Mouse (Mus musculus) kidney, postnatal 25 days (tissue): ENCODE measurements around the gene Tapbpl.
A peak's percentile ranks its signal among the peaks of the same experiment; 100 is the strongest.
"Not testable (repeated sequence)": the region's sequence is repeated elsewhere in the genome, so short reads cannot be mapped to it uniquely, and the experiment has no call there.

Experiments
- DNase-seq, 2 experiments: peaks; one replicate each; pipeline ENCODE4 v3.0.0; 2021; ENCODE audit warnings: mixed read lengths in 2 of 2

Tapbpl gene

GRCm38 (mm10) chr6:125231117-125232044 lies at the start of gene Tapbpl:
Gene Tapbpl (minus strand): TSS chr6:125231860.
- peak; percentile 70 to 76 for DNase-seq

DNA sequence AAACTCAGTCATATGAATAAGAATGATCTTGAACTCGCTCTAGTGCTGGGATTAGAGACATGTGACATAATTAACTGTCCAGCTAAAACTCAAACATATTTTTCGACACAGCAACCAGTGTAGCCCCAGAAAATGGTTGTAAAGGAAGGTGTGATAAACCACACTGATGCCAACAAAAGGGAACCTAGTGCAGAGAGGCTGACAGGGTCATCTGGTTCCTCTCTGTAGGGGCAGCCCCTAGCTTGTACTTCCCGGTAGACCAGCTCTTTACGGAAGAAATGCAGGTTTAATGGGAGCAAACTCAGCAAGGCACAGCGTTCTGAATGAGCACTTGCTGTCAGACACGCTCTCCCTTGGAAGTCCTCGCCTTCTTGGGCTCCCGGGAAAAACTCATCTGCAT lies 48.1 kb upstream of the Tapbpl start:
- no peak for DNase-seq

GRCm38 (mm10) chr6:125274841-125275563 lies 43.3 kb upstream of the Tapbpl start:
- DNase-seq: peak; percentile 72 to 77

- DNase-seq: no peak
Observed at GRCm38 (mm10) chr6:125272228-125272785, 40.6 kb upstream of the Tapbpl start.

- peak; percentile 98 for DNase-seq
Observed at GRCm38 (mm10) chr6:125271455-125272227, 40.0 kb upstream of the Tapbpl start.

GRCm38 (mm10) chr6:125268799-125269198 lies 37.1 kb upstream of the Tapbpl start:
- no peak for DNase-seq

DNA sequence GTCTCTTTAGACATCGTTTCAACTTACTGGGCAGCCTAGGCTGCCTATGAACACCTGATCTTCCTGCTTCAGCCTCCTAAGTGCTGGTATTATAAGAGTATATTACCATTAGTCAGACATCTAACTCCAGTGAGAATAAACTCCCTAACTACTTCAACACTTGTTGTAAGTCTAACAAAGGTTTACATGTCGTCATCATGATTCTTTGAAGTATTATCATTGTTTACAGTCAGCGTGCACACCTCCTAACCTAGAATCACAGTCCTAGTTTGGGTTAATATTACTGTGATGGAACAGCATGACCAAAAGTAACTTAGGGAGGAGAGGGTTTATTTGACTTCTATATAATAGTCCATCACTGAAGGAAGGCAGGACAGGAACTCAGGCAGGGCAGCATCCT lies 35.8 kb upstream of the Tapbpl start:
- no peak for DNase-seq

DNA sequence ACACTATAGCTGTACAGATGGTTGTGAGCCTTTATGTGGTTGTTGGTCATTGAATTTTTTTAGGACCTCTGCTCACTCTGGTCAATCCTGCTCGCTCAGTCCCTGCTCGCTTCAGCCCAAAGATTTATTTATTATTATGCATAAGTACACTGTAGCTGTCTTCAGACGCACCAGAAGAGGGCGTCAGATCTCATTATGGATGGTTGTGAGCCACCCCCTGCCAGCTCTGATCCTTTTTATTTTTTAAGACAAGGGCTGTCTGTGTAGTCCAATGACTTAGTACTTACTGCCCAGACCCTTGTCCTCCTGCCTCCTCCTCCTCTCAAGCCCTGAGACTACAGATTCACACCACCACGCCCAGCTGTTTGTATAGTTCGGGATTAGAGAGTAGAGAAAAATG lies 34.9 kb upstream of the Tapbpl start:
- DNase-seq: not testable (repeated sequence)

DNA sequence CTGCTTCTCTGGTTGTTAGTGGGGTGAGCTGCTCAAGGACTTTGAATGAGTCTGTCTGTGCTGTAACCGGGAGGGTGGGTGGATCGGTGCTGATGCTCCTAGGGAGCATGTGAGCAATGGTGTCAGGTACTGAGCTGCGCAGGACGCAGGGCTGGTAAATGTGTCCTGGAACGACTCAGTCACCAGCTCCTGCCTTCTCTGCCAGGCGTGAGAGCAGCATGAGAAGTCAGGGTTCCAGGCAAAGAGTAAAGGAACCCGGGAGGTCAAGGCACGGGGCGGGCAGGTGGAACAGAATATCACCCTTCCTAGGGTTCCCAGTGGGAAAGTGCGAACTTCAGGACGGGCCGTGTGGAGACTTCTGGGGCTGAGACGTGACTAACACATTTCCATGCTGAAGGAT lies 34.4 kb upstream of the Tapbpl start:
- no peak for DNase-seq

GRCm38 (mm10) chr6:125265239-125265638 lies 33.6 kb upstream of the Tapbpl start:
- no peak for DNase-seq

- DNase-seq: no peak
Observed at GRCm38 (mm10) chr6:125264219-125264618, 32.6 kb upstream of the Tapbpl start.

GRCm38 (mm10) chr6:125260006-125260555 lies 28.4 kb upstream of the Tapbpl start:
- DNase-seq: no peak

- peak; percentile 74 to 89 for DNase-seq
Observed at GRCm38 (mm10) chr6:125256222-125256966, 24.7 kb upstream of the Tapbpl start.

GRCm38 (mm10) chr6:125255516-125256044 lies 23.9 kb upstream of the Tapbpl start:
- DNase-seq: no peak

GRCm38 (mm10) chr6:125253863-125254715 lies 22.4 kb upstream of the Tapbpl start:
- peak; percentile 62 to 76 for DNase-seq

GRCm38 (mm10) chr6:125252711-125253110 lies 21.1 kb upstream of the Tapbpl start:
- no peak for DNase-seq

DNA sequence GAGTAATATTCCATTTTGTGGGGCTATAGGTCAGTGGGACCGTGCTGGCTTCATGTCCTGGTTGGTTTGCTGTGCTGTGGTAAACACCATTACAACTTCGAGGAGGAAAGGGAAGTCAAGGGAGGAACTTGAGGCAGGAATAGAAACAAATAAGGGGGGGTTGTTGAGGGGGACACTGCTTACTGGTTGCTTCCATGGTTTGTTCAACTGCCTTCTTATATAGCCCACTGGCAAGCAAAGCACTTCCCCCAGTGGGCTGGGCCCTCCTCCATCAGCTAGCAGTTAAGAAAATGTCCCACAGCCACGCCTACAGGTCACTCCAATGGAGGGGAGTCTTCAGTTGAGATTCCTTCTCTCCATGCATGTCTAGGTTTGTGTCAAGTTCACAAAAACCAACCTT lies 20.6 kb upstream of the Tapbpl start:
- DNase-seq: no peak

DNA sequence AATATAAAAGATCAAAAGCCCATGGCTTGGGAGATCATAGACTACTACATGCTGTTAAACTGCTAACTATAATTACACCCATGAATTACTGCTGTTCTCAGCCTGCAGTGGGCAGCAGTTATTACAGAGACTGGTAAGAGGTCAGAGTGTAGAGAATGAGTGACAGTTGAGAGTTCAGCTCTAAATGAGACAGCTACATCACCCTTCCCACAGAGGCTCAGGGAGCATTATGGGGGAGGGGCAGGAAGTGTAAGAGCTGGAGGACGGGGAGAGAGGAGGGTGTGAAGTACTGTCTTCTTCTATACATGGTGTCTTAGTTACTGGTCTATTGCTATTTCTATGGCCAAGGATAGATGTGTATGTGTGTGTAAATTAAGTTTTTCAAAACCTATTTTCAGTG lies 12.9 kb upstream of the Tapbpl start:
- DNase-seq: no peak

GRCm38 (mm10) chr6:125241566-125241965 lies 9.9 kb upstream of the Tapbpl start:
- DNase-seq: no peak

GRCm38 (mm10) chr6:125240617-125241016 lies 9.0 kb upstream of the Tapbpl start:
- no peak for DNase-seq
